Mouse (Mus musculus) C2C12 (cell line): ENCODE measurements around the gene Tctex1d4.

Source experiments
- CTCF ChIP-seq: IDR thresholded peaks from one replicate; pipeline ENCODE4 v1.5.1; 2011; ENCODE audit not compliant: control insufficient read depth, insufficient read depth, insufficient read length
- FOSL1 ChIP-seq: IDR thresholded peaks from one replicate; pipeline ENCODE4 v1.8.0; 2011; ENCODE audit warnings: mild to moderate bottlenecking, low read length; ENCODE audit not compliant: poor library complexity, insufficient read depth, severe bottlenecking
- MYOG ChIP-seq: IDR thresholded peaks from one replicate; pipeline ENCODE4 v1.6.1; 2011; ENCODE audit not compliant: control insufficient read depth, insufficient read length; ENCODE audit errors: extremely low read depth
- USF1 ChIP-seq: IDR thresholded peaks from one replicate; pipeline ENCODE4 v1.6.1; 2011; ENCODE audit warnings: low read depth, mild to moderate bottlenecking, control low read depth, moderate library complexity

DNA sequence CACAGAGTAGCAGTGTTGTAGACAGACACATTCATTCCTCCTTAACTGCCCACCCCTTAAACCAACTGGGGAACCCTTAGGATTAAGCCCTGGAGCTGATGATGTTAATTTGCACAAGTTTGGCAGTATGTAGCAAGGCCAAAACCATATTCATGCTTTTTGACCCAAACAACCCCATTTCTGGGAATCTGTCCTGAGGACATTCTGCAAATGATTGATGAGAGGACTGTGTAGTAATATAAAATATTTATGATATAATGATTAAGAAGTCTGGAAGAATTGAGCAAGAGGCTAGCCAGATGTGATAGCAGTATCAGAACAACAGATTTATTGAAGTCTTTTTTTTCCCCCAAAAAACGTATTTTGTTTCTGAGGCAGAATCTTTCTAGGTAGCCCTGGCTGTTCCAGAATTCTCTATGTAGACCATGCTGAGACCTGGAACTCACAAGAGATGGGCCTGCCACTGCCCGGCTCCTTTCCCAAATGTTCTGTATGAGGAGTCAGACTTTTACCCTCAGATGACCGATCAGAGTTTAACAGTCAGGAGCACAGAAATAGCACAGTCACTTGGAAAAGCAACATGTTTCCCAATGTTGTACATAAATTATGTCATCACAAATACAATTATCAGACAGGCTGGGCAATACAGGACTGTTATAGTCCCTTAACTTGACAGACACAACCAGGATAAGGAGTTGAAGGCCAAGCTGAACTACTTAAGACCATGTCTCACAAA lies 31.8 kb upstream of the Tctex1d4 start:
- TF ChIP-seq CTCF, result no peak
- TF ChIP-seq MYOG, result no peak
- TF ChIP-seq FOSL1, result no peak
- no peak for TF ChIP-seq USF1
